Mouse (Mus musculus): Measurements from ENCODE around the gene Ess2.
A peak's percentile ranks its signal among the peaks of the same experiment; 100 is the strongest.
"Not testable (repeated sequence)": the region's sequence is repeated elsewhere in the genome, so short reads cannot be mapped to it uniquely, and the experiment has no call there.

Gene Ess2

DNA sequence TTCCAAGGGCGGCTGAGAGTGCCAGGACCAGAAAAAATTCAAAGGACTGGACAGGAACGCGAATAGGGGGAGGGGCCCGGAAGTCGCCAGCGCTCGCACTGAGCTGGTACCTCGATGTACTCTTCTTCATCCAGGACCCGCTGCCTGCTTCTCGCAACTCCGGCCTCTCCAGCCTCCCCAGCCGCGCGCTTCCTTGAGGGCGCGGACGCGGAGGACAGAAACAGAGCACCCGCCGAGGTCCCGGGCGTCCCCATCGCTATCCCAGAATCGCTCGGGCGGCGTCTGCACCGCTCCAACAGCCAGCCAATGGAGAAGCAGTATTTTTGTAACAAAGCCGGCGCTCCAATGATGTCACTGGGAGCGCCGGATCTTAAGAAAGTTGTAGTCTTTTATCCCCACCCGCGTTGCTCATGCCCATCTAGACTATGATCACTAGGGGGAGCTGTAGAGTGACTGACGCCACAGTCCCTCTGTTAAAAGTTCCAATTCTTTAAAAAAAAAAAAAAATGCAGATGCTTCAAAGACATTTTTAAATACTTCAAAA is at the start of gene Ess2:
Gene Ess2, minus strand, starts transcription at position 297 of the 544 bp plus-strand sequence.
- DNase-seq (ENCODE audit: low spot score in 2 of 2), result peak; percentile 88 to 91

DNA sequence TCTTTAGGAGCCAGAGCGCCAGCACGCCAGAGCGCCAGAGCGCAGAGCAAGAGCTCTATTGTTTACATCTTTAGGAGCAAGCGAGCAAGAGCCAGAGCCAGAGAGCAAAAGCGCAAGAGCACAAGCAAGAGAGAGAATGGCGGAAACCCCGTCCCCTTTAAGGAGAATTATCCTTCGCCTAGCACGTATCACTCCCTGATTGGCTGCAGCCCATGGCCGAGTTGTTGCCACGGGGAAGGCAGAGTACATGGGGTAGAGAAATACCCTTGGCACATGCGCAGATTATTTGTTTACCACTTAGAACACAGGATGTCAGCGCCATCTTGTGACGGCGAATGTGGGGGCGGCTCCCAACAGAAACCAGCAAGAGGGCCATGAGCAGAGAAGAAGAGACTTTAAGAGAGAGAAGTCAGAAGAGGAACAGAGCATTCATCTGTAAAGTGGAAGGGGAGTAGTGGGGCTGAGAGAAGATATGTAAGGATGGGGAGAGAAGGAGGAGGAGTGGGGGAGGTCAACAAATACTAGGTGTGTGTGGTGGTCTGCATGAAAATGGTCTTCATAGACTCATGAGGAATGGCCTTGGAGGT is 45.0 kb upstream of the Ess2 start:
- not testable (repeated sequence) for DNase-seq (ENCODE audit: low spot score in 2 of 2)

DNA sequence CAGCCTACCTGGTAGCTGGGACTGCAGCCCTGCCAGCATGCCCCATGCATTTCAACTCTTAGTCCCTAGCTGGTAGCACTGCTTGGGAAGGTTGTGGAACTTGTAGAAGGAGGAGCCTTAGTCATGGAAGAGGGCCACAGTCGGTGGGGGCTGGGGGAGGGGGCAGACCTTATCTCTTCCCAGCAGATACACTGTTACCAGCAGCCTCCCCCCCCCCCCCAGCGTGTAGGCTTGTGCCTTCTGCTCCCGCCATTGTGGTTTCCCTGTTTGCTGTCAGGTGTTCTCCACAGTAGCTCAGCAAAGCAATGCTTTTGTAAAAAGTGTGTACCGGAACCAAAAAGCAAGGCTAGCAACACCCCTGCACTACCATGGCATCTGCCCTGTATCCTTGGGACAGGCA is 40.5 kb upstream of the Ess2 start:
- no peak for DNase-seq (ENCODE audit: low spot score in 2 of 2)

DNA sequence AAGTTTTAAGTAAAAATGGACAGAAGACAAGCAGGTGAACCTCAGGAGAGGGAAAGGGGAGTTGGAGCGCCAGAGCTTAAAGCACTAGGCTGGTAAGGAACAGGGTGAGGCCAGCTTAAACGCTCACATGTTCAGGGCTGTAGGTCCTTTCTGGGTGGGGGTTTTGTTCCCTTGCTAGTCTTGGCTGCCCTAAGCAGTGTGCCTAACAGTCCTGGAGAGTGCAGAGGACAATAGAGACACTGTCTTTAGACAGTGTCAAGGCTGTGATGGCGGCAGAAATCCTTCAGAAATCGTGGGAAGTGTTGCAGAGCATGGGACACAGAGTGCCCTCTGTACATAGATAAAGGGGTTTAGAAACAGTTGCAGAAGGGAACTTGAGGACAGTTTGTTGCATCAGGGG is 38.9 kb upstream of the Ess2 start:
- DNase-seq (ENCODE audit: low spot score in 2 of 2), result no peak

DNA sequence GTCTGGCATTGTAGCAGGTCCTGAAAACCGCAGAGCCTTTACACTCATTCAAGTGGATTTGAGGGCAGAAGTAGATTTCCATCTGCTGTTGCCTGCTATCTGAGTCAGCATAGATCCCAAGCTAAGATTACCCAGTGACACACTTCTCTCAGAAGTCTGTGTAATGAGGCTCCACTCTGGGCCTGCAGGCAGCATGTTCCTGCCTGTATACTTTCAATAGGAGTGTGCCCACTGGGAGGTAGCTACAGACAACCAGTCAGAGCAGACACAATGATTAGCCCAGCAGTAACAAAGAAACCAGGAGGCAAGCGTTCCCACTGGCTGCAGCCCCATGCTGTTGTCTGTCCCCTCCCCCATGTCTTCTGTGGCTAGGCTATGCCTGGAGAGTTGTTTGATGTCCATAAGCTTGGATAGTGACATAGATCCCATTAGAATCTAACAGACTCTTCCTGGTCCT is 38.3 kb upstream of the Ess2 start:
- no peak for DNase-seq (ENCODE audit: low spot score in 2 of 2)

DNA sequence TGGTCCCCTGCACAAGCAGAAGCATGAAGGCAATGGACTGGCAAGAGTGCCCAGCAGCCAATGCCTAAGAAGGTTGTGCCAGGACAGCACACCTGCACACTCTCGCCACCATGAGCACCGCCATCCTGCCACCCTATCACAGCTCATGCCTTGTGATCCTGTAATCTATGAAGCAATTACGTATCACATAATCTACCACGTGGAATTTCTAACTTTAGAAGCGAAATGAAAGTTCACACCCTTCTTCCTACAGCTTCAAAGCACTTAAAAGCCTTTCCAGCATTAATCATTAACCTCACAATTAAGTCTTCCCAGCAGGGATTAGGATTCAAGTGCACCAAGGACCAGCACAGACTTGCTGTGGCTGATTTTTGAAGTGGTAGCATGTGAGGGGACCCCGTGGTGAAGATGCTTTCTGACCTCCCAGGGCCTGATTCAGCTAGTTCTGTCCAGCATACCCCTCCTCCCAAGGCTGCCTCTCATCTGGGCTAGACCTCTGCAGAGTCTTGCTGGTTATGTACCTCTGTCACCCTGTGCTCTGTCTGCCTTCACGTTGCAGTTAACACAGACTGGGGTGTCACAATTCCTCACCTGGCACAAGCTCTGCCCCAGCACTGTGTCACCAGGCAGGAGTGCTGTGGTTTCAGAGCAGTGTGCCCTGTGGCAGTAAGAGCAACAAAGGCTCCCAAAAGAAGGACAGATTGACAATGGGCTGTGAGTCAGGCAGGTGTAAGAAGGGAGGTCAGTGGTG is 34.1 kb upstream of the Ess2 start:
- DNase-seq (ENCODE audit: low spot score in 2 of 2), result no peak

DNA sequence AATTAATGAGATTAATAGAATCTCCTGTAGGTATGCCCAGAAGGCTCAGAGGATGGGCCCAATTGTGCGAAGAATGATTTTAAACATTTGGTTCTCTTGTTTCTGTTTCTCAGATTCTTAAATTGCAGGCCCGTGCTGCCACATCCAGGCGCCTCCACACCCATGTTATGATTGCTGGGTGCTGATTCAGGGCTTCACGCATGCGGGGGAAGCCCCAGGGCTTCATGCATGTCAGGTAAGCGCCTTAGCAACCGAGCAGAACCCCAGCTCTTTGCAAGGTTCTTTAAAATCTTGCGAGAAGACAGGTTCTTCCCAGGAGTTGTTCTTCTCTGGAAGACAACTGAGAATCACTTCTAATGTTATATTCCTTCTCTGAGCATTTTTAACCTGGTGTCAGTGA is 32.3 kb upstream of the Ess2 start:
- DNase-seq (ENCODE audit: low spot score in 2 of 2), result no peak

DNA sequence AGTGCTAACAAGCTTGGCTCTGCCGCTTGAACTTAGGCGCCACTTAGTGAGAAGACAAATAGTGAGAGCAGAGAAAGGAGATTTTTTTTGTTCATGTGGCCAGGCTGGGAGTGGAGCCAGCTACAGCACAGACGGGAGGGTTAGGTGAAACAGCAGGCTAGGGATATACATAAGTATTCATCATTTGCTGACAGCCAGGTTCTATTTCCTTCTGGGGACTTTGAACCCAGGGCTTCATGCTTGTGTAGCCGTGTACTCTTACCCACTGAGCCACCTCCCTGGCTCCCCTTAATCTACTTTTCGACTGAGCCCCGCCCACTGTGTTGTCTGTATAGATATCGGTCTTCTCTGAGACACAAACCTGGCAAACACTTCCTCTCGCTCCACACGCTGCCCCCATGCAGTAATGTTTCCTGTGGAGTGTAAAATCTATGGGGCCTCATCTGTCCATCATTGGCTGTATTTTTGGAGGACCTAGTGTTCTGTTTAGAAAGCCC is 28.2 kb upstream of the Ess2 start:
- DNase-seq (ENCODE audit: low spot score in 2 of 2), result no peak

DNA sequence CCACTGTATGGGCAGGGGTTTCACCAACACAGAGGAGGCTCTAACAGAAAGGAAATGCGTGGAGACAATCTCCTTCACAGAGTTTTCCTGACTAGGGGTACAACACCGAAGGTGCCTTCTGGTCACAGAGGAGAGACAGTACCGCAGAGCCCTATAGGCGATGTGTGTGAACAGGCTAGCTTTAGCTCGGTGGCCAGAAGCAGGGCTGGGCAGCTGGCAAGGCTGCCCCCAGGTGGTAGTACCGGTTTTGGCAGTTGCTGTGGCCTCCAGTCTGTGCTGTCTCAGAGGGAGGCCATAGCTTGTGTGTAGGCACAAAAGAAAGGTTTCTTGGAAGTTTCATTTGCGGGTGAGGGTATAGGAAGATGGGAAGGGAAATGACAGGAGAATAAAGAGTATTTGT is 27.7 kb upstream of the Ess2 start:
- DNase-seq (ENCODE audit: low spot score in 2 of 2), result no peak

DNA sequence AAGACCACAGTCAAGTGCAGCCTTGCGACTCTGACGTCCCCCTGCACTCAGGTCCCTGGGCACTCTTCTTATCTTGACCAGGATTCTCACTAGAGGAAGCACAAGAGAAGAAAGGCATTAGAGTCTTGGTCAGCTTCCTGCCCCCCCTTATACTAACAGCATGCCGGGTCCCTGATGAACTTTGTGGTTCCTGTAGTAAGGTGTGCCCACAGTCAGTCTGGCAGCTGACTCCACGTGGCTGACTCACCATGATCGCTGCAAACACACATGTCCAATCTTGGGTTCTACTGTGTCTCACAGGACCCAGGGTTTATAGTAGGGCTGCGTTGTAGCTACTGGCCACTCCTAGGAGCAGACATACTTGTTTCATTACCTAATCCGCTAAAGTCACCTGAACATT is 27.0 kb upstream of the Ess2 start:
- no peak for DNase-seq (ENCODE audit: low spot score in 2 of 2)

DNA sequence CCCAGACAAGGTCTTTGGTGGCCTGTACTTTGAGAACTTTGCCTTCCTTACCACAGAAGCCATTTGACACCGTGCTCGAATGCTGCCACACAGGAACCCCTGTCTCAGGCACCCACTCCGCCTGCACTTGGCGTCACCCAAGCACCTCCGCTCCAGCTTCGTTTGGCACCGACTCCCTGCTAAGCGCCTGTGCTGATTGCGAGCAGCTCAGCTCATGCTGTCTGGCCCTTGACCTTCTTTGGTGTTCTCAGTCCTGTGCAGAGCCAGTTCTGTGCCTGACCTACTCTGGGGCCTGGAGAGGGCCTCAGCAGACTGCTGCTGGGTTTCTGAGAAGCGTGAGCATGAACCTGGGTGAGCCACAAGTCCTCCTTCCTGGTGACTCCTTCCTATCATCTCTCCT is 25.6 kb upstream of the Ess2 start:
- no peak for DNase-seq (ENCODE audit: low spot score in 2 of 2)

DNA sequence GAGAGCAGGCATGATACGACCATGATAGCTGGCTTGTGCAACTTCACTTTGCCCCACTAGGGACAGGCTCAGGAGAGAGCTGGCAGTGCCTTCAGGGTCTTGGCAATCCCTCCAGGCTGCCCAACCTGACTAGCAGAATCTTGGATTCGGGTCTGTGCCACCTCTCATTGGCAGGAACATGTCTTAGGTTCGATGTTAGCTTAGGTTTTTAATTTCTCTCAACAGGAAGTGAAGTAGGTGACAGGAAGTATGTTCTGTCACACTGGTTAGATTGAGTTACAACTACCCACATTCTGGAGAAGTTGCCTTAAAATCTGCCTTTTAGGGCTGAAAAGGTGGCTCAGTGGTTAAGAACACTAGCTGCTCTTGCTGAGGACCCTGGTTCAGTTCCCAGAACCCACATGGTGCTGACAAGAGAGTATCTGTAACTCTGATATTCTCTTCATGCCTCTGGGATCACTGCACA is 23.3 kb upstream of the Ess2 start:
- no peak for DNase-seq (ENCODE audit: low spot score in 2 of 2)

DNA sequence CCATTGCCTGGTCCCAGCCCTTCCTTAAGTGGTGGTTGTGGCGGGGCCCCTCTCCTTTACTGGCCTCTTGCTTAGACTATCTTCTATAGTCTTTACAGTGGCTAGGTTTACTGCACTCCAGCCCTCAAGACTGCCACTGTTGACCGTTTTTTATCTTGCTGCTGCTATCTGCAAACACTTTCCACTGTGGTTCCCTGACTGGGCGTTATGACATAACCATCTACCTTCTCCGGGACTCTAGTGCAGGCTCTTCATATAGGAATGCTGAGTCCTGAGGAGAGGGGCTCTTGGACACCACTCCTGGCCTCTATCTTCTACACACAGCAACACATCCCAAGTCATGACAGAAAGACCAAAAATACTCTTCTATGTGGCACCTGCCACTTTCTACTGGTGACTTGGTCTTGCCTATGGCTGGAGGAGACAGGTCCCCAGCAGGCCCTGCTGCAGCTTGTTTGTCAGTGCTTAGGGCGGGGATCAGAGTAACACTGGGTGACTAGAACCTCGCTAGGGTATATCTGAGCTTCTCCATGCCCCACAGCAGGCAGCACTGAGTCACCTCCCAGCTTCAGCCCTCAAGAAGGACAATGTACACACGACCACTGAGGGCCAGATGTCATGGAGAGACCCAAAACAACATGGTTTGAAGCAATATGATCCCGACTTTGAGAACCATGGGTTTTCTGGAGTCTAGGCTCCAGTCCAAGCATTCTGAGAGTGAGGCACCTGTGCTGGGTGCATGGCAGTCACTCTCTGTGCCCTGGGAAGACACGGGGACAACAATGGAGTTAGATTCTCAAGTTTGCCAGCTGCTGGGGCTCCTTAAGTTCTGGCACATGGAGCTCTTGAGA is 22.7 kb upstream of the Ess2 start:
- DNase-seq (ENCODE audit: low spot score in 2 of 2), result no peak

DNA sequence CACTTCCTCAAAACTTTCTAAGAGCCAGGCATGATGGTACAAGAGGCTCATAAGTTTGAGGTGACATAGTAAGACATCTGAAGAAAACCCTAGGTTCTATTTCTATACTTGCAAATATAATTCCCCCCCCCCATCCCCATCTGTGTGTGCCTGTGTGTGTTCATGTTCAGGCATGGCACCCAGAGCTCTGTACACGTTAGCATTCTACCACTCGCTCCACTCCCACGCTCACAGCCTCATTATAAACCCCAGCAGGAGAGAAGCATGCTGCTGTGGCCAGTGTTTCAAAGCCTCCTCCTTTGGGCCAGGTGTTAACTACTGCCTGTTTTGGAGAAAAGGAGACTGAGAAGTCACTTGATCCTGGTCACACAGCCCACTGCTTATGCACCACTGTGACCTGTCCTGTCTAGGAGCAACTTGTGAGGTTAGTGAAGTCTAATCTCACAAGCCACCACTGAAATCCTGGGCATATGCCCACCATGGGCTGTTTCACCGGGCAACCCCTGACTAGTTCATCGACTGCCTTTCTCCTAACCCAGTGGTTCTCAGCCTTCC is 20.8 kb upstream of the Ess2 start:
- no peak for DNase-seq (ENCODE audit: low spot score in 2 of 2)

DNA sequence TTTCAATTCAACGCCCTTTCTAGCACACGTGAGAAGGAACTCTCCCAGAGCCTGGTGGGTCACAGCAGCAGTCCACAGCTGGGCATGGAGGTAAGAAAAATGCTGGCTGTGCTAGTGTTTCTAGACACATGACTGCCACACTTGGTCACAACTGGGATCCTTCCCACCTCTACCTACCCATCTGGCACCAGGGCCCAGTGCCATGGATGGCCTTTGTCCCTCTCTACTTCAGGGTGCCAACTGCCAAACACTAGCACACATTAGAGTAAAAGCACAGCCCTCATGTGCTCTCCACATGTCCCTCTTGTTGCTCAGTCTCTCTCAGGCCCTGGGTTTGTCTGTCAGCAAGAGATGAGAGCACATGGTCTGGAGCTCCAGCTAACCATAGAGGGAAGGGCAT is 18.5 kb upstream of the Ess2 start:
- DNase-seq (ENCODE audit: low spot score in 2 of 2), result no peak

DNA sequence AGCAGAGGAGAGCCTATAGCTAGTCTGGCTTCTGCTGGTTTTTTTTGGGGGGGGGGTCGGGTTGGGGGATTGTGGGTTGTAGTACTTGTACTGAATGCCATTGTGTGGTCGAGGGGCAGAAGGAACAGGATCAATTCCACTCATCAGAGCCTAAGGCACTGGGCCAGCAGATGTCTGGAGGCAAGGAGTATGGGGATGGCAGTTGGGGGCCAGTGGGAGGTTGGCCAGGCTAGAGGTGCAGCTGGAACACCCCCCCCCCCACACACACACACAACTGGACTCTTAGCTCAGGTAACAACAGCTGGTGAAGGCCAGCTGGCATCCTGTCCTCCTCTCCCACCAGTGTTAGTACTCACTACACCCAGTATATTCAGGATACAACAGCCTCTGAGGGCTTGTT is 18.1 kb upstream of the Ess2 start:
- no peak for DNase-seq (ENCODE audit: low spot score in 2 of 2)

DNA sequence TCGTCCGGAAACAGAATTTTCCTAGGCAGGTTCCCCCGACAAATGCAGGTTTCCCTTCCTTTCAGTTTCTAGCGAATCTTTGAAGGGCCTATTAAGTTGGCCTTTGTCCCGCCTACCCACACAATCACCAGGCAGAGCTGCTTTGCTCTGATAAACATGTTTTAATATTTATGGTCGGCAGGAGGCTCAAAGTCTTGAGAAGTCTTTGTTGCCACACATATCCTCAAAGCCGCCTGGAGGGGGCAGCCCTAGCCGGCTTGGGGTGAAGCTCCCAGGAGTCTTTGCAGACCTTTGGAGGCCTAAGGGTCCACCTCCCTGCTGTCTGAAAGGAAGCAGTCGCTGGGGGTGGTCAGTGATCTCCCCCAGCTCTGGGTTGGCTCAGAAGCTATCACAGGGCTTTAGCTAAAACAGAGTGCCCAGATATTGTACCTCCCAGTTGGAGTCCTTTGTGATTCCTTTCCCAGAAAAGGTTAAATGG is 17.5 kb upstream of the Ess2 start:
- DNase-seq (ENCODE audit: low spot score in 2 of 2), result peak; percentile 57 to 67

DNA sequence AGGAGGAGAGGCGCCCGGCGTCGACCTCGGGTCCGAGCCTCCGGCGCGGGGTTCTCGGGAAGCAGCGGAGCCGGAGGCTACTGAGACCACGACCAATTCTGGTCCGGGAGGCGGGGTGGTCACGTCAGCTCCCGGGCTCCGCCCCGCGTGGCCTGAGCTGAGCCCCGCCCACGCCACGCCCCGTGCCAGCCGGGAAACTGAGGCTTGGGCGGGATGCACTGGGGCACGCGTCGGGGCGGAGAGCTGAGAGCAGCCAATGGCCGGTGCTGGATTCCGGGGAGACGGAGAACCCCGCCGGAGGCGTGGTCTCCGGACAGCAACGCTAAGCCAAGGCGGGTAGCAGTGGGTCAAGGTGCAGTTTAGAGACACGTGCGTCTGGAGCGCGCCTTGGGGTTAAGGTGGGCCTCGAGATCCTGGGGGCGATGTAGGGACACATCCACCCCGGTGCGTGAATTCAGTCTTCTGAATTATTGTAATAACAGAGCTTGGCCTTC is 17.0 kb upstream of the Ess2 start, which contains the start of gene Slc25a1:
Gene Slc25a1, minus strand, starts transcription at position 133 of the 494 bp plus-strand sequence.
- peak; percentile 71 to 80 for DNase-seq (ENCODE audit: low spot score in 2 of 2)

DNA sequence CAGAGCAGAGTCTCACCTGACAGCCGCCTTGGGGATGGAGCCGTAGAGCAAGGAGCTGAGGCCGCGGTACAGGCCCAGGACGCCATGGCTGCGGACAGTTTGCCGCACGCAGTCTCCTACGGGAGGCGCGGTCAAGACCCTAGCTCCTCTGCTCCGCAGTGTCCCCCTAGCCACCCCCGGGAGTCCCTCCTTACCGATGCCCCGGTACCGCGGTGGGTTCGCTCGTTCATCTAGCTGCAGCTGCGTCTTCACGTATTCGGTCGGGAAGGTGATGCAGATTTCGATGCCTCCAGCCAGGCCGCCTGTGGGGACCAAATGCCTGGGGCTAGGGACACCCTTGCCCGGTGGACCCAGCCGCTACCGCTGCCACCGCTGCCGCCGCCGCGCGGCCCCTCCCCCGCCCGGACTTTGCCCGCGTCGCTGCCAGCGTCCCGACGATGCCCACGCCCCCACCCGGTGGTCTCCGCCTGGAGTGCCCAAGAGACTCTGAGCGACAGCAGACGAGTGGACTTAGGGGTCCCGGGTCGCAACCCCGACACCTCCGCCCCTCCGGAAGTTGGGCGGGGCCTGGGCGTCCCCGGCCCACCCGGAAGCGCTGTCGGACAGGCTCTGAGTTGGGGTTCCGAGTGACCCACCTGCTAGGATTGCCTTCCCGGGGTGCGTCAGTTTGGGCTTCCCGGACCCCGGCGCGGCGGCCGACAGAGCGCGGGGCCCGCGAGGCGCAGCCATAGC is 16.4 kb upstream of the Ess2 start:
- peak in 1 of 2 experiments; percentile 45 for DNase-seq (ENCODE audit: low spot score in 2 of 2)

DNA sequence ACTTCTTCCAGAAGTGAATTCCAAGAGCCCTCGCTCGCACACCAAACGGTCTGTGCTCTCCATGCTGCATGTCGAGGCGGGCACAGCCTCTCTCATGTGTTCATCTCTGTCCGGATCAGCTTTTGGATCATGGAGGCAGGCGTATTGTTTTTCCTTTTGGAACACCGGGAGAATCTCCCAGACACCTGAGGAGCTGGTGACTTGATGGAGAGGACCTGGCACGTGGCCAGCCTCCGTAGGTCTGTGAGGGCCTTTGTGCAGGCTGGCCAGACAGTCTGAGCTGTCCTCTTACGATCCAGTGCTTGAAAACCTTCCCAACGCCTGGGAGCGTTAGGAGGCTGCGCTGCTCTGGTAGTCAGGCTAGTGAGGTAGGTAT is 11.0 kb upstream of the Ess2 start:
- no peak for DNase-seq (ENCODE audit: low spot score in 2 of 2)

All from frontal cortex, postnatal 14 days (tissue).